Mouse (Mus musculus) naive thymus-derived CD4-positive, alpha-beta T cell, adult 2 months (primary cell): Measurements from ENCODE around the gene Spr.
"Not testable (repeated sequence)": the region's sequence is repeated elsewhere in the genome, so short reads cannot be mapped to it uniquely, and the experiment has no call there.

Source experiments
- DNase-seq: peaks from one replicate; pipeline ENCODE4 v3.0.0-alpha.2; 2011; ENCODE audit warnings: low read depth

Gene Spr

DNA sequence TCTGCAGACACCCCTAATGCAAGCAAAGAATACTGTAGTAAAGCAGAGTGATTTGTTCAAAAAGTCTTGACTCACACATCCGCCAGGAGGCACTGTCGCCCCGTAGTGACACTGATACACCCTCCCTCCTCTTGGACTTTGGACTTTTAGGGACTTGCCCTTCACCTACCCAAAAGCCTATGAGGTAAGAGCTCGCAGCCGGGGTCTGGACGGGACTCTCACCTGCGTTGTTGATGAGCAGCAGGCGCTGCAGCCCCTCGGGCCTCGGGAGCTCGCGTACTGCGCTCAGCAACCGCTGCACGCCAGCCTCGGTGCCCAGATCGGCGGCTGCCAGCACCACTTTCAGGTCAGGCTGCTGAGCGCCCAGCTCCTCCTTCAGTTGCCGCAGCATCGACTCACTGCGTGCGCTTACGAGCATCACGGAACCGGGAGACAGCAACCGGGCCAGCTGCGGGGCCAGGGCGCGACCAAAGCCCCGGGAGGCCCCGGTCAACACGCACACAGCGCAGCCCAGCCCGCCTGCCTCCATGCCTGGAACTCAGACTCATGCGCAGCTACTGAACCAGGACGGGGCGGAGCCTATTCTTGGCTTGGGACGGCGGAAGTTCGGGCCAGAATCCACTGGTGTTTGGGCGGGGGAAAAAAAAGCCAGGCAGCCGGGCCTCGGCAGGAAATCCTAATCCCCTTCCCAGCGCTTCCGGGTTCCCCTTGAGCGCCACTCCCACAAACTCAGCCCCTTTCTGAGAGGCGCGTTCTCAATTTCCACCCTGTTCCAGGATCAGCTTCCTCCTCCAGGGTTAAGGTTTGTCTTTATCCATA is at the start of gene Spr:
TSS of gene Spr (minus strand) at position 550 of the 819 bp plus-strand sequence.
- peak; percentile 86 for DNase-seq

DNA sequence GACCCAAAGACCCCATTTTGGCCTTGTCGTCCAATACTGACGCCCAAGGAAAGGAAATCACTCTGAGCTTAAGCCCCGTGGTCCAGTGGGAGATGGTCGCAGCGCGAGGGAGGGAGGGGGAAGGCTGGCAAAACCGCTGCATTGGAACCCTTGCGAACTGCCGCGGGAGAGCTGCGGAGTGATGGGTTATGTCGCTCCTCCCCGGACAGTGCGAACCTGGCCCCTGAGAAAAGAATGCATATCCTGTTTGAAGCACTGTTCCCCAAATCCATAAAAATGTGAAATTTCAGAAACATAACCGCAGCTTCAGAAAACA is 49.1 kb upstream of the Spr start:
- no peak for DNase-seq

DNA sequence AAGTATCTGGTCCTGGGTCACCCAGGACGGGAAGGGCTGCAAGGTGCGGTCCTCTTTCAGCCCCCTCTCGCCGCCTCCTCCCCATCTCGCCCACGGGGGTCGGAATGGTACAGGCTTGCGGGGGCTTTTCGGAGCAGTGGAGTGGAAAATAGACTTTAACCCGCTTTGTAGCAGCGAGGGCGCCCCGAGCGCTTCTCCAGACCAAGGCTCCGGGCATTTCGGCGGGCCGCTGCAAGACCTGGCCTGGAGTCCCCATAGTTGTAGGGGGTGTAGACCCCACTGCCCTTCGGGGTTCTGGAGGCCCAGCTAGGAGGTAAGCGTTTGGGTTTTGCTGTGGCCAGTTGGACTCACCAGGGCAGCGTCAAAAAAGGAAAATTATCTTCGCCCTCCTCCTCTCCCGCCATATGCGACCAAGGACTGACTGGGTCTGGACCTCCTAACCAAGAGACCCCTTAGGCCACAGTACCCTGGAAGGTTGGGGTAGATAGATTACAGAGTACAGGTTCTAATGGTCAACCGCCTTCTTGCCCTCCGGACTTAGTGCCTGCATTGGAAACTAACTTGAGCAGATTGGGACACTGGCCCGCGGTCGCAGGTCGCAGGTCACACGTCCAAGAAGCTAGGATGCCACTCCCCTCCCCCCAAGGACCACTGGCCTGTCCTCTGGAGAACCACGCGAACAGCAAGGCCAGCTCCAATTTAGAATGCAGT is 48.6 kb upstream of the Spr start:
- DNase-seq, result no peak

DNA sequence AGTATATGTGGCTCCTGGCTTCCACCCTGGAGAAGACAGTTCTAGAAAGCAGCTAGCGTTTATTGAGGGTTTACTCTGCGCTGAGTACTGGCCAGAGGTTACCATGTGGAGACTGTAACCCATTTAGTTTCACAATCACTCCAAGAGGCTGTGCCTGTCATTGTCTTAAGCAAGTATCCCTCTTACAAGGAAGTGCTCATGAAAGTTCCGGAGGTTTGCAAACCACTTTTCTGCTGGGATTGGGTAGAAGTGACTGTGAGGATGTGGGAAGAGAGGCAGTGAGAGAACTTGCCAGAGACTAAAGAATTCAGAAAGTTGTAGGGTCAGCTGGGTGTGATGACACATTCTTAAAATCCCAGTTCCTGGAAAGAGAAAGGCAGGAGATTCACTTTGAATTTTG is 46.4 kb upstream of the Spr start:
- no peak for DNase-seq

DNA sequence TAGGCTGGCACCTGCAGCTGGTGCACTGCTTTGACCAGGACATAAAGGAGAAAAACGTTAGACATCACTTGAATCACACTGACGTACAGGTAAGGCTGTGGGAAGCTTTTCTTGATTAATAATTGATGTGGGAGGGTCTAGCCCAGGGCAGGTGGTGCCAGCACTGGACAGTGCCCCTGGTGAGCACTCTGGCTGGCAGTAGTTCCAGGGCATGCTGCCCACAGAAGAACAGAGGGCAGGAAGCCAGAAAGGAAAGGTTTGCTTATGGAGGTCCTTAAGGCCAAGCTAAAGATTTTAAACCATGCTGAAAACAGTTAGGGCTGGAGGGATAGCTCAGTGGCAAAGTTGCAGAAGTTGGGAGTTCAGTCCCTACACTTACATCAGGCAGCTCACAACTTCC is 42.5 kb upstream of the Spr start:
- DNase-seq, result no peak

DNA sequence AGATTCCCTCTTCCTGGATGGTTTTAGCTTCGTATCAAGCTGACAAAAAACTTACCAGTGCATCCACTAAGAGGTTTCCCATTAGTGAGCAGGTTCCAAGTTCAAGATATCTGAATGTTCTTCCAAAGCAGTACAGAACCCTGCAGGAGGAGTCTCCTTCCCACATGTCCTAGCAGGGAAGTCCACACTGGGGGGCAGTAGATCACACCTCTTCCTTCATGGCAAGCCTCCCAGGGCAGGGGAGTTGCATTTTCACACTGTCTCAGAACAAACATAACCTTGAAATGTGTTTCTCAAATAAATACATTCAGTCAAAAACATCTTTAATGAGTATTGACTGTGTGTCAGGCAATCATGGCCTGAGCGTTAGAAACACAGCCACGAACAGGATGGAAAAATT is 42.0 kb upstream of the Spr start:
- no peak for DNase-seq

DNA sequence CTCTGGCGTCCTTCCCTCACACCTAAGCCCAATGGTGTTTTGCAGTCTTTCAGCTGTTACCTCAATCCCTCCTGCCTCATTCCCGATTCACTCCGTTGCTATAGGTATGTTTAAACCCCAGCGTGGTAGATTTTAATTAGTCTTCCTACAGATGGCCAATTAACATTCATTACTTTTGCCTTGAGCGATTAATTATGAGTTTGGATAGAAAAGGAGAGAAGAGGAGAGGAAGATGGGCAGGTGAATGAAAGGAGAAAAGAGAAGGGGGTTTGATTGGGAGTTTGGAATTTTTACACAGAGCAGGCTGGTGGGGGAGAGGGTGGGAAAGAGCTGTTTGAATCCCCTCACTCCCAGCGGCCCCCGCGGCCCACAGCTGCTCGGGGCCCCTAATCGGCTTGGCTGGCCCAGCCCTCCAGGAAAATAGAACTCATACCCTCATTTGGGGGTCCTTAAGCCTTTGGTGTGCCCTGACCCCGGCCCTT is 27.9 kb upstream of the Spr start:
- DNase-seq, result no peak

DNA sequence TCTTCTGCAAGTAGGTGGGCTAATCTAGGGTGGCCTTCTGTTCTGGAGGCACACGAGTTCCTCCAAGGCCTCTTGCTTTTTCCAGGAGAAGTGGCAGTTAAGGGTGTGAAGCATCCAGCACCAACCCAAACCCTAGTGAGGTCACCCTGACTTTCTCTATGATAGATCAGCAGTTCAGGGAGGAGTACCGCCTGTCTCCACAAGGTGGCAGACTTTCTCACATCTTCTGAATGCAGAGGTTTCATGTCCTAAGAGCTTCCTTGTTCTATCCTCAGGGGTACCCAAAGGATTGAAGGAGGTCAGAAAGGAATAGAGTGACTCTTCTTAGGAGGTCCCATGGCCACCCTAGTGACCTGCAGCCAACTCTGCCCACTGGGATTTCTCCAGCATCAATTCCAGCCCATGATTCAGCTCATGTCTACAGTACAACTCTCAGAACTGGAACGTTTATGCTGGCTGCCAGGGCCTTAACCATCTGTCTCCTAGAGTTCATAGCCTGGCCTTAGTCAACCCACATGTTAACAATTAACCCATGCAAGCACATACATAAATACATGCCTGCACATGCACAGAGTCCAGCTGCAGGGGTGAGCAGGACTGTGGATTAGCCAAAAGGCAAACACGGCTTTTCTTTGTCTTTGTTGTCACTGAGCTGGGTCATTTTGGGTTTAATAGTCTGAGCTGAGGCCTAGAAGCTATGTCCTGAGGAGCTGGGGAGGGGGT is 22.8 kb upstream of the Spr start:
- peak; percentile 75 for DNase-seq

DNA sequence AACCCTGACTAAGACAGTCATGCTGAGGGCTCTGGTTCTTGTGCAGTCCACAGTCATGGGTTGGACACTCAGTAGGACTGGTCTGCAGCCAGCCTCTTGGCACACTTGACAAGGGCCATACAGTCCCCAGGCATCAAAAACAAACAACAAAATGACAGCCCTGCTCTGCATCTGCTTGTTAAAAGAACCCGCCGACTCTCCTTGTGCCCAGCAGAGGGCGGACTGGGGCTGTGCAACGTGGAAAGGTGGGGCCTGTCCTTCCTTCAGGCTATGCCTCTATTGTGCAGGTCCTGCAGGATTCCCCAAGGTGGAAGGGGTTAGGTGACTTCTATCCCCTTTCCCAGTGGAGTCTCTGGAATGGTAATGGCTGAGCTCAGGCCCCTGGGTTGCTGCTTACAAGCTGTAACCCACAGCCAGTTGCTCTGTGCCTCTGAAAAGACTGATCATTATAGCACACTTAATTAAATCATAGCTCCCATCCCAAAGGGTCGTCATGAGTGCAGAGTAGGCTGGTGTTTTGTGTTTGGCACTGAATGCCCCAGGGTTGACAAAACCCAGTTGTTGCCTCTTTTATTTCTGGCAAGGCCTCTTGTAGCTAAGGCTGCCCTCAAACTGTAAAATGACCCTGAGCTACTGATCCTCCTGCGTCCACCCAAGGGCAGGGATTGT is 21.7 kb upstream of the Spr start:
- peak; percentile 37 for DNase-seq

GRCm38 (mm10) chr6:85158040-85158804 is 20.7 kb upstream of the Spr start:
- DNase-seq, result not testable (repeated sequence)

- not testable (repeated sequence) for DNase-seq
Observed at GRCm38 (mm10) chr6:85156551-85156950, 19.0 kb upstream of the Spr start.

DNA sequence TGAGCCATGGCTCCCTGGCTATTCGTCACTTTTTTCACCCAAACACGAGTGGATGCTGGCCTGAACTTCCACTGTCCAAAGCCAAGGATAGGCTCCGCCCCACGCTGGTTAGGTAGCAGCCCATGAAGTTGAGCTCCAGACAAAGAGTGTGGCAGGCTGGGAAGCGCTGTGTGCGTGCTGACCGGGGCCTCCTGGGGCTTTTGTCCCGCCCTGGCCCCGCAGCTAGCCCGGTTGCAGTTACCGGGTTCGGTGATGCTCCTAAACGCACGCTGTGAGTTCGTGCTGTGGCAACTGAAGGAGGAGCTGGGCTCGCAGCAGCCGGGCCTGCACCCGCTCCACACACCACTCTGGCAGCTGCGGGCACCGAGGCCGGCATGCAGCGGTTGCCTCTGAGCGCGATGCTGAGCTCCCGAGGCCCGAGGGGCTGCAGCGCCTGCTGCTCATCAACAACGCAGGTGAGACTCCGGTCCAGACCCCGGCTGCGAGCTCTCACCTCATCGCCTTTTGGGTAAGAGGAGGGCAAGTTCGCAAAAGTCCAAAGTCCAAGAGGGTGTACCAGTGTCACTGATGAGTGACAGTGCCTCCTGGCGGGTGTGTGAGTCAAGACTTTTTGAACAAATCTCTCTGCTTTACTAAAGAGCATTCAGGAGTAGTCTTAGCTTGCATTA is 17.4 kb upstream of the Spr start:
- peak; percentile 53 for DNase-seq

- DNase-seq, result peak; percentile 79
Observed at GRCm38 (mm10) chr6:85153970-85154540, 16.5 kb upstream of the Spr start.

- DNase-seq, result no peak
Observed at GRCm38 (mm10) chr6:85150386-85150785, 12.8 kb upstream of the Spr start.

DNA sequence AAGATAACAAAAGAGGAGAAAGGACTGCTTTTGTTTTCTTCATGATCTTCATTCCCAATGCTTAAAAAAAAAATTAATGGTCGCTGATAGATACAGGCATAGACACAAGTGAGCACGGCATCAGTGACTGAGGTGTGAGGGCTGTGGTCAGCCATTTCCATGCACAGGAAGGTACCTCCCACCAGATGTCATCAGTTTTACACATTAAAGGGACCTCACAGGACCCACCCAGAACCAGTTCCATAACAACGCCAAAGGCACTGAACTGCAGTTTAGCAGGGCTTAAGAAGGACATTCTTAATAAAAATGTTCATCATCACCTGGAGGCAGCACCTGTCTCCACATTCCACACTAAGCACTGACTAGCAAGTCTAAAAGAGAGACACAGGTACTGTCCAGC is 10.1 kb upstream of the Spr start:
- no peak for DNase-seq

- no peak for DNase-seq
Observed at GRCm38 (mm10) chr6:85144466-85144865, 6.9 kb upstream of the Spr start.

DNA sequence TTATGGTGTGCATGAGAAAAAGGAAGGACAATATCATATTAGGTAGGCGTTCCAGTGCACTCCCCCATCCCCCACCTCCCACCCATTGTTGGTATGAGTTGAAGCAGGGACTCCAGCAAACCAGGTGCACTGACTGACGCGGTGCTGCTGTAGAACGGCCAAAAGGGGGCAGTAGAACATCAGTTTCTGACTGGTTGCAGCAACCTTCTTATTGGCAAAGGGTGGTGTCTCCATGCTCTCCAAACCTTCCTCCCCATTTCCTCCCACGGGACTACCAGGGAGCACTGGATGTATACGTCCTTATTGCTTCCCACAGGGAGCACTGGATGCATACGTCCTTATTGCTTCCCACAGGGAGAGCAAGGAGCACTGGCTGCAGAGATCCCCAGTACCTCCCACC is 3.4 kb upstream of the Spr start:
- DNase-seq, result peak; percentile 57

- DNase-seq, result no peak
Observed at GRCm38 (mm10) chr6:85139534-85139933, 2.0 kb upstream of the Spr start.

GRCm38 (mm10) chr6:85136784-85137183 is 782 bp downstream of the Spr start:
- DNase-seq, result not testable (repeated sequence)

- DNase-seq, result peak; percentile 44
Observed at GRCm38 (mm10) chr6:85132794-85133193, 4.8 kb downstream of the Spr start.

DNA sequence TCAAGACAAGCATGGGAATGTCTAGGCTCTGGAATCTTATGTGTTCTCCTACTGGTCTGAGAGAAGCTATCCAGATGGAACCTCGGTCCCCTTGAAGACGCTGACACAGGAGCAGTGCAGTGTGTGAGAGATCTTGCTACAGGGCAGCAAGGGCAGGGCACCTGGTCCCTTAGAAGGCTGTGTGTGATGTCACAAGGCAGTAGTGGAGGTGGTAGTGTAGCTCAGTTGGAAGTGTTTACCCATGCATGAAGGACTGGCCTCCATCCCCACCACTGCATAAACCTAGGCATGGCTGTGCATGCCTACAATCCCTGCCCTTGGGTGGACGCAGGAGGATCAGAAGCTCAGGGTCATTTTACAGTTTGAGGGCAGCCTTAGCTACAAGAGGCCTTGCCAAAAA is 5.3 kb downstream of the Spr start:
- DNase-seq, result not testable (repeated sequence)
